Mouse (Mus musculus) forebrain, embryonic 14.5 days (tissue): Measurements from ENCODE around the gene Gm21987. TPM values are rescaled to one million over a fixed set of nuclear protein-coding genes. Genes with fewer than 3 reads are reported as not detected.
"Not testable (repeated sequence)": the region's sequence is repeated elsewhere in the genome, so short reads cannot be mapped to it uniquely, and the experiment has no call there.

Experiments used
- ATAC-seq: fragments of 200-750 bp; cut with Nextera tagmentation; 2 replicates; pipeline ENCODE4 v1.8.0; 2017; ENCODE audit warnings: mild to moderate bottlenecking, moderate library complexity
- DNase-seq: peaks from one replicate; pipeline ENCODE4 v3.0.0-alpha.2; 2015; ENCODE audit warnings: low spot score
- H3K27ac ChIP-seq: fragments of 300-500 bp; sonication (generic); 2 replicates; pipeline ENCODE4 v1.5.1; 2014; ENCODE audit warnings: low read depth, mild to moderate bottlenecking, control low read depth, low read length, moderate library complexity
- H3K27me3 ChIP-seq: fragments of 300-500 bp; sonication (generic); replicated peaks from 2 replicates; pipeline ENCODE4 v1.6.1; 2014; ENCODE audit warnings: low read length, control low read depth, mixed read lengths; ENCODE audit not compliant: control insufficient read depth, insufficient read depth
- H3K36me3 ChIP-seq: fragments of 300-500 bp; sonication (generic); 2 replicates; pipeline ENCODE4 v1.6.1; 2014; ENCODE audit warnings: low read length, control low read depth; ENCODE audit not compliant: control insufficient read depth, insufficient read depth
- H3K4me1 ChIP-seq: fragments of 300-500 bp; sonication (generic); 2 replicates; pipeline ENCODE4 v1.6.1; 2014; ENCODE audit warnings: antibody characterized with exemption, low read length, control low read depth; ENCODE audit not compliant: control insufficient read depth, insufficient read depth
- H3K4me2 ChIP-seq: fragments of 300-500 bp; sonication (generic); 2 replicates; pipeline ENCODE4 v1.6.1; 2014; ENCODE audit warnings: mild to moderate bottlenecking, control low read depth, low read length
- H3K4me3 ChIP-seq: fragments of 300-500 bp; sonication (generic); 2 replicates; pipeline ENCODE4 v1.5.1; 2014; ENCODE audit warnings: low read depth, low read length, control low read depth
- H3K9ac ChIP-seq: fragments of 300-500 bp; sonication (generic); 2 replicates; pipeline ENCODE4 v1.6.1; 2014; ENCODE audit warnings: mild to moderate bottlenecking, low read length, control low read depth, moderate library complexity
- H3K9me3 ChIP-seq: fragments of 300-500 bp; sonication (generic); replicated peaks from 2 replicates; pipeline ENCODE4 v1.6.1; 2016; ENCODE audit warnings: low read length, control low read depth, mixed read lengths; ENCODE audit not compliant: control insufficient read depth
- WGBS: fragments of 180-500 bp; shearing (Covaris S2); extraction: QIAGEN DNeasy Blood & Tissue Kit; methylation state at CpG from one replicate; pipeline ENCODE4 v1.1.7; 2014; 5-methylcytosine and 5-hydroxymethylcytosine counted together
- polyA plus RNA-seq: library from polyadenylated mRNA; unstranded; fragments of >200 nt; fragmentation: Nextera tagmentation; extraction: Ambion mirVana; gene quantifications from 2 replicates; pipeline ENCODE4 v1.2.1, GENCODE M21; 2014

Gene Gm21987
- polyA plus RNA-seq, 1 experiment from 2014 or later, result not detected

DNA sequence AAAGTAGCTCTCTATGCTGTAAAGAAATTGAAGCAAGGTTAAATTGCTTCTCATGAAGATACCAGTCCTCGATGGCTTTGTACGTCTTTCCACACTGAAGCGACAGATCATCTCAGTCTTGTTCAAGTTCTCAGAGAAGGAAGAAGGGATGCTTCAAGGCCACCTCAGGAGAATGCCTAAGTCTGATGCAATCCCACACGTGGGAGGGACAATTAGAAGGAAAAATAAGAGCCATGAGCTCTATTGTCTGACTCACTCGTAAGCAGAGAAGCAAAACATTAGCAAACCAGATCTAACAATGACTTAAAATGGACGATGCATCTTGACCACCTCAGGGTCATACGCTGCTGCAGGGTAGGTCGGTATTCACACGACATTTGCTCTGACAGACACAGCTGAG lies 28.3 kb upstream of the Gm21987 start:
- Histone ChIP-seq H3K9me3 (no peaks in the 10 kb centered on the region), H3K9ac (no peak overlapping the region), H3K27me3 (no peaks in the 10 kb centered on the region), H3K4me3 (no peak overlapping the region), H3K4me2 (no peak overlapping the region), H3K36me3 (no peaks in the 10 kb centered on the region), H3K27ac (no peak overlapping the region), H3K4me1 (no peaks in the 10 kb centered on the region)
- DNase-seq, result no peak
- no peak for ATAC-seq
- WGBS, result 78% methylated on average over 9 of the region's 9 CpGs

DNA sequence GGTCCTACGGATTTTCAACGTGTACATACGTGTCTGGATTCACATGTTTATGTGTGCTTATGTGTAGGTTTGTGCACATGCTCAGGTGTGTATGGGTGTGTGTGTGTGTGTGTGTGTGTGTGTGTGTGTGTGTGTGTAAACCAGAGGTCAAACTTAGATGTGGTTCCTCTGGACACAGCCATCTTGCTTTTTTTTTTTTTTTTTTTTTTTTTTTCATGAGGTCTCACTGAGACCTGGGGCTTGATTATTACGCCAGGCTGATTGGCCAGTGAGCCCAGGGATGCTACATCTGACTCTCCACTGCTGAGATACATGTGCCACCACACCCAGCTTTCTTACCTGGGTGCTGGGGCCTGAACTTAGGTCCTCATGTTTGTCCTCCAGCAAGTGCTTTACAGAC lies 27.8 kb upstream of the Gm21987 start:
- Histone ChIP-seq H3K36me3 (no peaks in the 10 kb centered on the region), H3K4me3 (no peak overlapping the region), H3K27ac (no peak overlapping the region), H3K4me1 (no peaks in the 10 kb centered on the region), H3K4me2 (no peak overlapping the region), H3K9ac (no peak overlapping the region), H3K9me3 (no peaks in the 10 kb centered on the region), H3K27me3 (no peaks in the 10 kb centered on the region)
- no peak for DNase-seq
- no peak for ATAC-seq
- WGBS, result 92% methylated on average over 4 of the region's 4 CpGs

DNA sequence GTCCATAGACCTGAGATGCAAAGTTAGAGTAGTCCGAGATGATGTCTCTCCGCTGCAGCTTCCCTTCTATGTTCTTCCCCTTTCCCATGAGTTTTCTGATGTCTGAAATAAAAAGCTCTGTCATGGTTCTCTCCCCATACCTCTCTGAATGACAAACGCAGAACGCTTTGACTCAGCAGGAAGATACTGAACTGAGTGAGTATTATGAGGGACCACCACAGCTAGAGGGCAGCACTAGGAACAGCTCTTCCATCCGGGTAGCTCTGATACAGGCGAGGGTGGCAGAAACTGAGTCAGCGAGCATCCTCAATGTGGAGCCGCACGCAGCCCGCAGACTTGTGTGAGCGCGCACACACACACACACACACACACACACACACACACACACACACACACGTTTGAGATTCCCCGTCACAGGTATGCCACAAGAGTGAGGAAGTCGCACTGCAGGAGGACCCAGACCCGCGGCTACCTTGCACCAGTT lies 25.3 kb upstream of the Gm21987 start:
- Histone ChIP-seq H3K36me3 (no peaks in the 10 kb centered on the region), H3K27me3 (no peaks in the 10 kb centered on the region), H3K9ac (0 out of 2 replicates have a peak overlapping the region, but pooled peaks have one; percentile 47), H3K4me1 (no peaks in the 10 kb centered on the region), H3K4me2 (peak overlapping the region; percentile 45), H3K4me3 (0 out of 2 replicates have a peak overlapping the region, but pooled peaks have one; percentile 16), H3K9me3 (no peaks in the 10 kb centered on the region), H3K27ac (no peak overlapping the region)
- peak; percentile 86 for ATAC-seq
- DNase-seq, result peak; percentile 79
- 28% methylated on average over 17 of the region's 17 CpGs for WGBS

DNA sequence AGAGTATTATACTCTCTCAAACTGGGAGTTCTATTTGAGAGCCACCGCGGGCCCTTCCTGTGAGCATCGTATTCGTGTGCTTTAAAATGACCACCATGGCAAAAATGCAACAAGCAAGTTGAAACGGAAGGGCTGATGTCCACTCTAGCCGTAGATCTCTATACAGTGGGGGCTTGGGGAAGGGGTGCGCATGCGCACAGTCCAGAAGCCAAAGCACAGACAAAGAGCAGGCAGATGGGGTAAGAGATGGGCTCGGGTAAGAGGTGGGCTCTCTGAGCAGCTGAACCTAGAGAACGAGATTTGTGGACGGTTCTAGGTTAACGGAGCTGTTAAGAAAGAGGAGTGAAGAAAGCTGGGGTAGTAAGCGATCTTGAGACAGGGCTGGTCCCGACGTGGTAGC lies 22.5 kb upstream of the Gm21987 start:
- no peak overlapping the region for H3K4me3 ChIP-seq
- H3K9ac ChIP-seq, result no peak overlapping the region
- no peak overlapping the region for H3K27ac ChIP-seq
- H3K9me3 ChIP-seq, result no peaks in the 10 kb centered on the region
- WGBS, result 93% methylated on average over 15 of the region's 15 CpGs
- DNase-seq, result no peak
- no peak overlapping the region for H3K4me2 ChIP-seq
- H3K27me3 ChIP-seq, result no peaks in the 10 kb centered on the region
- H3K36me3 ChIP-seq, result no peaks in the 10 kb centered on the region
- no peak for ATAC-seq
- no peaks in the 10 kb centered on the region for H3K4me1 ChIP-seq

DNA sequence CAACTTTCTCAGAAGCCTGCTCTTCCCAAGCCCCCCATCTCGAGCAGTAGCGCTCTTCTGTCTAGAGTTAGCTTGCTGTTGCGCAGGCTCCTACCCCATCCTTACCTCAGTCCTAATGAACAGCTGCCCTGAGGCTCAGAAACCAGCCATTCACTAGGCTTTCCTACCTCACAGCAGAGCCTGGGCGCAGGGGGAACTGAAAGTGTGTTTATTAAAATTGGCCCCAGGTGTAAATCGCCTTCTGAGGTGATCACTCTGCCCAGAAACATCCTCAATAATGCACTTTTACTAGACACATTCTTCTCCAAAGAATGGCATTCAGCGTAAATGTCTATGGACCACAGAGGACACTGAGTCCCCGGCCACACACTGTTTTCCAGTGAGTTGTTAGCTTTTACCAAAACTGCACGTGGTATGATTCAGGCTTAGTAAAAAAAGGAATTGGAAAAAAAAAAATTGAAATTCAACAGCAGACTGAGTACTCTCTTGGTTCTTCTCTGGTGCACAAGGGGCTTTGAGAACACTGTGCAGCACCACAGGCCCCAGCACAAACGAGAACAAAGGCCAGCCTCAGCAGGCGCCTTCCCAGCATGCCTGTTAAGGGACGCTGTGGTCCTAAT lies 20.0 kb upstream of the Gm21987 start:
- no peak overlapping the region for H3K9ac ChIP-seq
- ATAC-seq, result no peak
- no peaks in the 10 kb centered on the region for H3K4me1 ChIP-seq
- no peak for DNase-seq
- H3K9me3 ChIP-seq, result no peaks in the 10 kb centered on the region
- 80% methylated on average over 11 of the region's 11 CpGs for WGBS
- no peaks in the 10 kb centered on the region for H3K27me3 ChIP-seq
- no peaks in the 10 kb centered on the region for H3K36me3 ChIP-seq
- H3K4me2 ChIP-seq, result no peak overlapping the region
- H3K4me3 ChIP-seq, result no peak overlapping the region
- H3K27ac ChIP-seq, result no peak overlapping the region

DNA sequence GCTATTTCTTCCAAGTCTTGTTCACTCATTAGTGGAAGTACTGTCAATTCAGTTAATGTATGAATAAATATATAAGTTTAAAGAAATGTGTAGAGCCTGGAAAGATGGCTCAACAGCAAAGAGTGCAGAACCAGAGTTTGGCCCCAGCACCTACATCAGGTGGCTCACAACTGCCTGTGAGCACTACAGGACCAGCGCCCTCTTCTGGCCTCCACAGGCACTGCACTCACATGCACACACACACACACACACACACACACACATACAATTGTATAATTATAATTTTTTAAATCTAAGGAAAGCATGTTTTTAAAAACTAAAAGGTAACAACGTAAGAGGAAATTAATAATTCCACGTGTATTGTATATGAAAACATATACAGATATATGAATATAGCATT lies 17.5 kb upstream of the Gm21987 start:
- H3K9ac ChIP-seq, result no peak overlapping the region
- no peaks in the 10 kb centered on the region for H3K27me3 ChIP-seq
- DNase-seq, result no peak
- no peak overlapping the region for H3K4me3 ChIP-seq
- H3K27ac ChIP-seq, result no peak overlapping the region
- no peak overlapping the region for H3K4me2 ChIP-seq
- H3K4me1 ChIP-seq, result no peaks in the 10 kb centered on the region
- no peaks in the 10 kb centered on the region for H3K9me3 ChIP-seq
- 88% methylated on average over 3 of the region's 3 CpGs for WGBS
- H3K36me3 ChIP-seq, result no peaks in the 10 kb centered on the region
- no peak for ATAC-seq

DNA sequence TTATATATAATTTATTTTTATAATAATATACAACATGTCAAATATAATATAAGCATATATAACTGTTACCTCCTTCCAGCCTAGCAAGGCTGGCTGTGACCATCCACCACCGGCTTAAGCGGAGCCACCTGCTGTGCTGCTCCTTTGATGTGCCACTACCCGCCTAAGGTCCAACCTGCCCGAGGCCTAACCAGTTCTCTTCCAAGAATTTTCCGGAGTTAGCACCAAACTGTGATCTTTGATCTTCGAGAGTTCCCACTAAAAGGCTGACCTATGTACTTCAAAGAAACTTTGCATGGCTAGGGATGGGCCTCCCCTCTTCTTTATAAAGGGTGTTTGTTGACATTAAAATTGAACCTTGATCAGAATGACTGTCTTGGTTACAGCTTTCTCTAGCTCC lies 12.4 kb upstream of the Gm21987 start:
- Histone ChIP-seq H3K9ac (no peak overlapping the region), H3K4me1 (no peaks in the 10 kb centered on the region), H3K36me3 (no peaks in the 10 kb centered on the region), H3K4me2 (no peak overlapping the region), H3K9me3 (no peaks in the 10 kb centered on the region), H3K4me3 (no peak overlapping the region), H3K27ac (no peak overlapping the region), H3K27me3 (no peaks in the 10 kb centered on the region)
- ATAC-seq, result no peak
- 39% methylated on average over 6 of the region's 6 CpGs for WGBS
- DNase-seq, result no peak

DNA sequence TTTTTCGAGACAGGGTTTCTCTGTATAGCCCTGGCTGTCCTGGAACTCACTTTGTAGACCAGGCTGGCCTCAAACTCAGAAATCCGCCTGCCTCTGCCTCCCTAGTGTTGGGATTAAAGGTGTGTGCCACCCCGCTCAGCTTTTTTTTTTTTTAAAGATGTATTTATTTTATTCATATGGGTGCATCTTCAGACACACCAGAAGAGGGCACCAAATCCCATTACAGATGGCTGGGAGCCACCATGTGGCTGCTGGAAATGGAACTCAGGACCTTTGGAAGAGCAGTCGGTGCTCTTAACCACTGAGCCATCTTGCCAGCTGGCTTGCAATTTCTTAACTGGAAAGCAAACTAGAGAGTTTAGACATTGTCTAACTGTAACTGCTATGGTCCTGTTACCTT lies 8.8 kb upstream of the Gm21987 start:
- not testable (repeated sequence) for H3K27me3 ChIP-seq, H3K4me3 ChIP-seq, H3K9ac ChIP-seq, H3K36me3 ChIP-seq, H3K9me3 ChIP-seq, DNase-seq, H3K4me2 ChIP-seq, H3K4me1 ChIP-seq, ATAC-seq, H3K27ac ChIP-seq
- WGBS, result 92% methylated on average over 4 of the region's 4 CpGs

DNA sequence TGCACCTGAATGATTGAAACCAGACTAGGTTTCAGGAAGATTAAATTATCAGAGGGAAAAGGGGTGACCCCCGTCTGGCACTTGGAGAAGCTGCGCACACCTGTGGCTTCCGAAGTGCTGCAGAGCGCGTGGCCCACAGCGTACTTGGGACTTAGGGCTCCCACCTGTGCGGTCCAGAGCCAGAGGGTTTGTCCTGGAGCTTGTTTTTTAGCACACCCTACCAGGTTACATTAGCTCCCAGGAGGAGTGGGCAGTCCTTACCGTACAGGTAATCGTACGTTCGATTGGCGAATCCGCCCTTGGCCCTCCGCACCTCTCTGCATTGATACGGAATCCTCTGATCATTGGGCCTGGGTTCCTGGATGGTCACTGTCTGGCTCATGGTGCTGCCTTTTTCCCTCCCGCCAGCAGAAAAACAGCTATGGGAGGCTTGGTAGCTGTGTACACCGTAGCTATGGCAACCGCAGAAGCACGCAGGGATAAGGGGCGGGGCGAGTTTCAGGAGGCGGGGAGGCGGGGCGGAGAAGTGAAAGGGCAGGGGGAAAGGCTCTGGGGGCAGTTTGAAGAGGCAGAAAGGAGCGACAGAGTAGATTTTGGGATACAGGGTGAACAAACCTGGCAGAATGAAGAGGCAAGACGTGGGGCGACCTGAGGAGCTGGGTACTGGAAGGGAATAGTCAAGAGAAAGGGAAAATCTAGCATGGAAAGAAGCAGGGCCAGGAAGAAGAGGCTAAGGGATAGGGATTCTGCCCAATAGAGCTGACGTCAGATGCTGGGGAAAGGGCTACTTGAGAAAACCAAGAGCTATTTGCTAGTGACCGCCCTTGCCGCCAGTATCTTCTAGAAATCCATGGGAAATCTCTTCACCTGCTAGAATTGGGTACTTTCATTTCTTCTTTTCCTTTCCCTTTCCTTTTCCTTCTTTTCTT lies 5.2 kb upstream of the Gm21987 start, which contains the start of gene Maats1:
Gene Maats1 (minus strand): TSS at position 748 of the 929 bp plus-strand sequence.
- Histone ChIP-seq H3K4me1 (peaks cover 3% of the 10 kb centered on the region; the same call in 1 of the 2 replicates), H3K4me2 (peak within 1 kb of the TSS; percentile 65), H3K4me3 (peak within 1 kb of the TSS; percentile 34), H3K27ac (no peak within 1 kb of the TSS), H3K27me3 (no peaks in the 10 kb centered on the region), H3K9me3 (no peaks in the 10 kb centered on the region), H3K9ac (peak within 1 kb of the TSS; percentile 62), H3K36me3 (no peaks in the 10 kb centered on the region)
- DNase-seq (peak; percentile 90), ATAC-seq (peak; percentile 89)
- 7% methylated on average over 30 of the region's 30 CpGs for WGBS
